9 mouse cellular contexts compared by ENCODE assay signal in the genomic region with DNA sequence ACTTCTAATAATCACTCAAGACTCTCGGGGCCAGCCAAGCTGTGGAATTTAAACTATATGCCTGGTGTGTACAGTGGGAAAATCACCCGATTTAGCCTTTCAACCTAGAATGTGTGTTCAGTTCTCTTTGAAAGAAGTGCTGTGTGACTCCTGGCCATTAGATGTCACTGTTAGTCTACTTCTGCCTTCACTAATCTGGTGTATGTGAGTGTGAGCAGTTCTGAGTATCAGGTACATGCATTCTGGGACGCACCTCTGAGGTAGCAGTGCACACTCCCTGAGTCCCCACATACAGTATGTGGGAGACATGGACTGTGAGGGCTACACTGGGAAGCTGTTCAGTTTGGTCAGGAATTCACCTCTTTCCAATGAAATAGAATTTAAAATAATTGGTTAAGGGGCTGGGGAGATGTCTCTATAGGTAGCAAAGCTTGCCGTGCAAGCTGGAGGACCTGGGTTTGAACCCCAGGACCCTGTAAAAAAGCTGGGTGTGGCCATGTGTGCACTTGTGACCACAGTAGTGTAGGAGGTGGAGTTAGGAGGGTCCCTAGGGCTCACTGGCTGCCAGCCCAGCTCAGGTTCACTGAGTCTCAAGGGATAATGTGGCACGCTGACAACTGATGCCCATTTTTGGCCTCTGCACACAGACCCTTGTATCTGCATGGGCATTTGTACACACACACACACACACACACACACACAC. TPM values are rescaled to one million over a fixed set of nuclear protein-coding genes. Genes with fewer than 3 reads are reported as not detected.
DNase-seq lines count a peak whose midpoint lies in the region; ATAC-seq and TF ChIP-seq lines count a peak whose summit lies in the region.
"Had no signal": no experiment of that assay in that cellular context is flagged by ENCODE, and none has a peak within 500 bp of the region (broad histone marks: within the 10 kb centered on the region; RNA-seq: fewer than 3 reads in every experiment).

No protein-coding gene starts in this region.

- peaks cover 30% of the 10 kb centered on the region for H3K36me3 ChIP-seq in G1E (replicated peaks)
- no peaks in the 10 kb centered on the region for H3K36me3 ChIP-seq in kidney, adult 2 months (ENCODE audit: control insufficient read depth, insufficient read depth, low read length)

- peak; percentile 29; the same call in 1 of the 2 replicates for ATAC-seq in G1E (ENCODE audit: extremely low read depth, insufficient number of reproducible peaks, low FRiP score, poor library complexity, severe bottlenecking)
- peak; percentile 35; the same call in 1 of the 2 replicates for ATAC-seq in megakaryocyte, adult 5-6 weeks (ENCODE audit: poor library complexity, severe bottlenecking)

- no peaks in the 10 kb centered on the region; the same call in 1 of the 2 replicates for H3K4me1 ChIP-seq in G1E (ENCODE audit: insufficient read depth, low read depth, low read length)
- H3K4me1 ChIP-seq in kidney, adult 2 months (ENCODE audit: control insufficient read depth, insufficient read depth, low read length), result 0 out of 2 replicates have a peak, but pooled peaks cover 2% of the 10 kb centered on the region

- peak; percentile 23 for DNase-seq in kidney, adult 18-20 months
- no peak for DNase-seq in kidney, adult 11 months
- DNase-seq in G1E (ENCODE audit: low spot score), result no peak
- DNase-seq in cerebellum, postnatal 25 days, result peak; percentile 11 to 30
- DNase-seq in kidney, adult 2 months, result peak; percentile 54
- DNase-seq in ovary, postnatal 36 days (ENCODE audit: low spot score), result no peak
- no peak for DNase-seq in spleen, postnatal 14 days (ENCODE audit: low spot score in 2 of 2)

- no peak for TF ChIP-seq POLR2A in kidney, adult 2 months (IDR thresholded peaks at IDR 0.05; ENCODE audit: low read depth, low read length)

- no peaks in the 10 kb centered on the region for H3K27me3 ChIP-seq in G1E (ENCODE audit: insufficient read depth, low read length)
- no peaks in the 10 kb centered on the region for H3K27me3 ChIP-seq in kidney, adult 2 months (replicated peaks; ENCODE audit: control insufficient read depth, insufficient read depth, low read length)

- WGBS in kidney, adult 2 months, result 46% methylated on average over 5 of the region's 5 CpGs

- no peaks in the 10 kb centered on the region for H3K9me3 ChIP-seq in G1E (replicated peaks)

- TF ChIP-seq CTCF in G1E (IDR thresholded peaks at IDR 0.05; ENCODE audit: low read depth, low read length), result 0 out of 2 replicates have a peak, but pooled peaks have one; percentile 19
- TF ChIP-seq CTCF in kidney, adult 2 months (conservative IDR thresholded peaks at IDR 0.05; ENCODE audit: insufficient read depth, insufficient read length, low read depth, low read length), result peak; percentile 41

- no peak overlapping the region for H3K4me3 ChIP-seq in G1E (ENCODE audit: low read depth, low read length)
- no peak overlapping the region for H3K4me3 ChIP-seq in kidney, adult 2 months (ENCODE audit: insufficient read depth, low read depth, low read length)

- no peak overlapping the region for H3K27ac ChIP-seq in kidney, adult 2 months (ENCODE audit: insufficient read depth, low read depth, low read length)

RNA-seq across cellular contexts. Expression of a gene that starts 51.0 kb away (rescaled TPM):
- 15.5 and 24.9 TPM in 2 replicates for total RNA-seq in G1E (2014; fragmentation: Nextera tagmentation)
- 15.0 and 16.1 TPM in 2 replicates for total RNA-seq in G1E (2017)
- 4.1 and 7.5 TPM in 2 replicates for polyA plus RNA-seq in G1E (2012)
- 4.3 and 5.1 TPM in 2 replicates for polyA plus RNA-seq in kidney, adult 2 months (2012; rRNA removed)
- total RNA-seq in megakaryocyte, adult 5-6 weeks (2015), result 6.0 and 11.7 TPM in 2 replicates
- 8.3 and 10.8 TPM in 2 replicates for total RNA-seq in megakaryocyte, adult 5-6 weeks (2017)
- polyA plus RNA-seq: small intestine, adult 2 months had no signal

RNA-seq across cellular contexts. Expression of a gene that starts 51.1 kb away (rescaled TPM):
- 118 and 130 TPM in 2 replicates for total RNA-seq in G1E (2014; fragmentation: Nextera tagmentation)
- 625 and 652 TPM in 2 replicates for total RNA-seq in G1E (2017)
- 13.3 and 14.5 TPM in 2 replicates for polyA plus RNA-seq in G1E (2012)
- polyA plus RNA-seq in kidney, adult 2 months (2012; rRNA removed), result 1,108 and 1,337 TPM in 2 replicates
- total RNA-seq in megakaryocyte, adult 5-6 weeks (2015), result 379 and 411 TPM in 2 replicates
- 330 and 438 TPM in 2 replicates for total RNA-seq in megakaryocyte, adult 5-6 weeks (2017)

Comparison
In these comparisons a context has a peak if more than half of its experiments do, and no peak if none do; other contexts are left out.
1. DNase-seq: peak in kidney, adult 18-20 months (single experiment), cerebellum, postnatal 25 days (2 of 2) and kidney, adult 2 months (single experiment); none in kidney, adult 11 months (single experiment), G1E (single experiment), ovary, postnatal 36 days (single experiment) and spleen, postnatal 14 days (0 of 2).